Mouse (Mus musculus) stomach, postnatal 0 days (tissue): ENCODE results near the gene Pla2g2f.

Source experiments
- CTCF ChIP-seq: IDR thresholded peaks from 2 replicates; pipeline ENCODE4 v1.5.1; 2016; ENCODE audit warnings: antibody characterized with exemption, low read depth, mild to moderate bottlenecking, moderate library complexity
- EP300 ChIP-seq: optimal IDR thresholded peaks from 2 replicates; pipeline ENCODE3; 2016; ENCODE audit warnings: antibody characterized with exemption

GRCm38 (mm10) chr4:138792599-138792998 is 35.2 kb upstream of the Pla2g2f start:
- TF ChIP-seq CTCF (no peak), EP300 (no peak)
